Mouse (Mus musculus): ENCODE data around the gene Cmss1.
A peak's percentile ranks its signal among the peaks of the same experiment; 100 is the strongest.

Cmss1 gene

DNA sequence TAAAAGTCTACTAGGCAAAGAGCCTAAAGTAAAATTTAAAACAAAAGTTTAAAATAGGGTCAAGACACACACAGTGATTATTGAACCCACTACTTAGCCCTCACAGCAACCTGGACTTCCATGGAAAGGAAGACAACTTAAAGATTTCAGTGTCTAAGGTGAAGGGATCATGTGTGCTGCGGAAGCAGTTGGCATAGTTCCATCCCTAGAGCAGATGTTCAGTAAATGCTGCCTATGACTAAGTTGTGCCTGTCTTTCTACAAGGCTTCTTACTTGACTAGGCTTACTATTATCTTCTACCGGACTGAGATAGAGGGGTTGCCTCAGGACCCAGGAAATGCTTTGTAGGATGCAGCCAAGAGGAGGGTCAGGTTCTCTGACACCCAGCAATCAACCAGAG is 50.4 kb downstream of the Cmss1 start:
- DNase-seq, result no peak

DNA sequence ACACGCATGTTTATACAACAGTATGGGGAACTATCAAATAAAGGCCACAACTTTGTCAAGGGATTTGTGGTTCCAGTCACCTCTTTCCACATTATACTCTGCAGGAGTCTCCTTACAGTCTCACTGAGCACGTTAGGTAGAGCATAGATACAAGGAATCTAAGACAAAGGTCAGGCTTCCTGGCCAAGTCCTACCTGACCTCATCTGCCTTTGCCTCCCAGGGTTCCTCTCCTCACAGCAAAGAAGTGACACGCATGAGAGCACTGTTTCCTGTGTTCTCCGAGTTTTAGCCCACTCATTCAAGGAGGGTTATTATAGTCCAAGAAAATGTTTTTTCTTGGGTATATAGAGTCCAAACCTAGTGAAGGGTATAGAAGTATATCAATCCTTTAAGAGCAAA is 51.0 kb downstream of the Cmss1 start:
- DNase-seq, result no peak

DNA sequence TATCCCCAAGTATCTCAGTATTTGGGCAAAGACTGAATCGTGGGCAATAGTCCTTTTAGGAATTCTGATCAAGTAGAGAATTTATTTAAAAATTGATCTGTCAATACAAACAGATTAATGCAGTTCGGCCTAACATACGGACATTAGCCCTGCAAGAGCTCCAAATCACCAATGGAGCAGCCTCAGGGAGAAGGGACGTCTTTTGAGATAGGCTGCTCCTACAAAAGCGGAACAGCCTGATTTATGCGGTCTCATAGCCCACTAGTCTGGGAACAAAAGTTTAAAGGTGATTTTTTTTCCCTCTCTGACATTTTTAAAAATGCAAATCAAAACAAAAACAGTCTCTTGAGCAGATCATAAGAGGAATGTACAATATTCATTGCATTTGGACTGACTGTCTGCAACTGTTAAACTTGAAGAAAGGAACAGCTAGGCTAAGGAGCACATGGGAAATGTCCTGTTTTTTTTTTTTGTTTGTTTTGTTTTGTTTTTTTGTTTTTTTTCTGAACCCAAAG is 51.7 kb downstream of the Cmss1 start:
- DNase-seq, result peak; percentile 57

DNA sequence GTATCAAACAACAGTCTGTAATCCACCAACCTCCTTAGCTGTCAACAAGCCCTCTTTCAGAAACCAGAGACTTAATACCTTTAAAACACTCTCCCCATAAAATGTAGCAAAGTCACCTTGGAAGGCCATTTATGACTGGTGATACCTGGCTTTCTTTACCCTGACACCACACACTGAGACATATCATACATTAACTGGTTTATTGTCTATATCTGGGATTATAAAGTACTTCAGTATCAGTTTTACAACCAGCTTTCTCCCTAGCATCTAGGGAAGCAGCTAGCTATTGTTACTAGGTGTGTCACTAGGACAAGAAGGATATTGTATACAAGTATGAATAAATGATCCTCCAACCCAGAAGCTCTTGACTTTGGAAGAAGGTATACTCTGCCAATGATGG is 53.4 kb downstream of the Cmss1 start:
- no peak for DNase-seq

DNA sequence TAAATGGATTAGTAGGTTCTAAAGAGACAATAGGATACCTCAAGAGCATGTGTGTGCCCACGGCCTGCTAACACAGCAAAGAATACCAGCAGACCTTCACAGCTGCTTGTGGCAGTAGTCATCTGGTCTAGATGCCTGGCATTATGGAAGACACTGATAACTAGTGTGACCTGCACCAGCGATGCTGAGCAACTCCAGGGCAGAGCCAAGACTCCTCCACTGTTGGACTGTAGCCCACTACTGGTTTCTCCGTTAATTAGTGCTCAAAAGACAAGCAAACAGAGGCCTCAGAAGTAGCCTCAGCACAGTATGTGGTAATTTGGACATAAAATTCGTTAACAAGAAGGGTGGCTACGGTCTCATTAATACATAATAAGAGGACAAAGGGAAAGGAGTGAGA is 54.0 kb downstream of the Cmss1 start:
- no peak for DNase-seq

DNA sequence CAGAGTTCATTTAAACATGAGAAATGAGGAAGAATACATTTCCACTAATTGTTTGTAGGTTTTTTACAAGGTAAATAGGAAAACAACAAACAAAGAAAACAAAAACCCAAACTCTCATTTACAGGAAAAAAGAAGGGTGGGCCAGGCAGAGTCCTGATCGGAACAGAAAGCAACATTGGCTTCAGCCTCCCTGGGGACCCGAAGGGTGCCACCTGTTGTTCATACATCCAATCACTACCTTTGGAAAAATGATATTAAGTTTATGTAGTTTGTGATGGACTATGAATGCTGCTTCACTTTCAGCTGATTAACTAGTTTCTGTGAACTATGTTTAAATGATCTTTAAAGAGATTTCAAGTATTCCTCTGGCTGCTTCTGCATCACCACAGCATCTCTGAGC is 55.0 kb downstream of the Cmss1 start:
- no peak for DNase-seq

DNA sequence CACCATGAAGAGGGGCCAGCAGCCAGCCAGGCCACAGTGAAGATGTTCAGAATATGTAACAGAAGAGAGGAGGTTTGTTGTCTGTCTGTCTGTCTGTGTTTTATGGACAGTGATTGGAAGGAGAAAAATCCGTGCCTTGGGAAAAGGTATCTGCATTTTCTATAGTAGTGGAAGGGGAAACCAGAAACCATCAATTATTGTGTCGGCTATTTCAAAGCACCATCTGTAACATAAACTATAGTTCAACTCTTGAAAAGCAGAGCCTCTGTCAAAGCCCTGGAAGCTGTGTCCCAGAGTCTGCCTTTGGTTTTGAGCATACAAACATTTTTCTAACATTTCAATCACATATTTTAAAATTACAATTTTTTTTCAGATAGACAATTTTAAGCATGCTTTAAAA is 55.8 kb downstream of the Cmss1 start:
- DNase-seq, result no peak

DNA sequence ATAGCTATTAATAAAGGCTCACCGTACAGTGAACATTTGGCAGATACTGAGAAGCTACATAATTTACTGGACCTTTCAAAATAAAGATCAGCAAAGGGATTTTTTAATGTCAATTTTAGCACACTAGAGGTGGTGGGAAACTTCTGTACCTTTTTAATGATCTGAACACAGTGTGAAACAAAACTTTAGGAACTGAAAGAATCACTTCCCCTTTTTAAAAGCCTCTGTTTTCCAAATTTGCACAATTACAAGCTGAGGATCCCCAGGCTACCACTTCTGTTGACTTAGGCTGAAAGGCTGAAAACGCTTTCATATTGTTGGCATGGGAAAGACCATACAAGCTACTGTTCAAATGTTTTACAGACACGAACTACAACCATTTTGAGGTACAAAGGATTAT is 56.6 kb downstream of the Cmss1 start:
- DNase-seq, result no peak

DNA sequence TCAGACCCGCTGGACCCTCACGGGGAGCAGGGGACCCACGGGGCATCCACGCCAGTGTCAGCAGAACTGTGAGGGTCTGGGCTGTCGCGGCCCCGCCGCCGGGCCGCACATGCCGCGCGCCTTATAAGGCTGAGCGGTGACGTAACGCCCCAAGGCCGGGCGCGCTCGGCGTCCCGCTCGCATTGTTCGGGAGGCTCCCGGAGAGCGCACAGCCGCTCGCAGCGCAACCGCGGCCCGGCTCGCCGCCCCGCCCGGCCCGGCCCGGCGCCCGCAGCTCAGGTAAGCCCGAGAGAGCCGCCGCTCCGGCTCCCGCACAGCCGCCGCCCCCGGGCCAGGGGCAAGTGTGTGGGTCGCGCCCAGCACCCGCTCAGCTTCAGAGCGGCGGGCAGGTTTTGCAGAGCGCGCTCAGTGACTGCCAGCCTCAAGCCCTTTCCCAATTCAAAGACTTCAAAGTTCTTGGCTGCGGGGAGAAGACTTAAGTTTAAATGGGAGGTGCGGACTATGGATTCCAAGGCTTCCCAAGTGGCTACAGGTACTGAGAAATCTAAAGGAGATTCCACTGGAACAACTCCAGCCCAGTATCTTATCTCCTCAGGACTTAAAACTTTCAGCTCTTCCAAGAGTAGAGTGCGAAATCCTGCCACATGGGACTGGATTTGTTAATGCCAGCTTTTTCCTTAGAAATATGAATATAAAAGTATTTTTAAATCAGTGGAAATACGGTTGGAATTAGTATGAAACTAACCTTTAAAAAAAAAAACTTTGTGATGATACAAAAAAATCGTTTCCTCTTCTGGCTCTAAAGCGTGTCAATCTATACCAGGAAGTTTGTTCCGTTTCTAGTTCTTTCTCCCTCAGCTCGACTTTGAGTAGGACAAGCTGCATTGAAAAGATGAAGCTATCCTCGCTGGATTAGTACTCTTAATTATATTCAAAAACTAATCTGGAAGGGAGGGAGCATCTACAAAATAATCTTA is 57.3 kb downstream of the Cmss1 start:
- DNase-seq, result peak; percentile 87

DNA sequence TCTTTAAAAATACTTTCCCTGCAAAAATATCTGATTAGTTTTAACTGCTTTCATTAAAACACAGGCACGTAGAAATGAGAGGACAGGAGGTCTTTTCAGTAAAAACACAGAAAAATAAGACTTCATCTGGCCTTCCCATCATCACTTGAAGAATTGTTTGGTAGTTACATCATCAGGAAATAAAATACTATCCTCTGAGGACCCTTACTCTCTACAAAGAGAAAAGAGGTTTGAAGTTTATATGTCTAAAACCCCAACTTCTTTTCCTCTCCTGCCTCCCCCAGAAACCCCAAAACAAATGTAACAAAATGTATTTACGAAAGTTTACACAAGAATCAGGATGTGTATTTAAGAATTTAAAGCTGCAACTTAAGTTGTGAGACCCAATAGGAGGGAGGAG is 58.1 kb downstream of the Cmss1 start:
- no peak for DNase-seq

DNA sequence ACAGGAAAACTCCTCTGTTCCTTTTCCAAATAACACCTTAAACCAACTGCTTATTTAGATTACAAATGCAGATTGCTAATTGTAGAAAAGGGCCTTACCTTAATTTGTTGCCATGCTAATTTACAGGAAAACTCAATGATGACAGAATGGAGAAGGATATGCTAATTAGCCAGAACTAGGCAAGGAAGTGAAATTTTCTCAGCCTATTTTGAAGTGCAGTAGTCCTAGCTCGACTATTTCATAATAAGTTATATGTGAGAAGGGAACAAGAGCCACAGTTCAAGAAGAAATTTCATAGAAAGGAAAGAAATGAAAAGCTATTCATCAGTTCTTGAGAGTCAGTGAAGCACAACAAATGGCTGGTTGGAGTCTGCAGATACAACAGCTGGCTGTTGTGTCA is 60.3 kb downstream of the Cmss1 start:
- no peak for DNase-seq

DNA sequence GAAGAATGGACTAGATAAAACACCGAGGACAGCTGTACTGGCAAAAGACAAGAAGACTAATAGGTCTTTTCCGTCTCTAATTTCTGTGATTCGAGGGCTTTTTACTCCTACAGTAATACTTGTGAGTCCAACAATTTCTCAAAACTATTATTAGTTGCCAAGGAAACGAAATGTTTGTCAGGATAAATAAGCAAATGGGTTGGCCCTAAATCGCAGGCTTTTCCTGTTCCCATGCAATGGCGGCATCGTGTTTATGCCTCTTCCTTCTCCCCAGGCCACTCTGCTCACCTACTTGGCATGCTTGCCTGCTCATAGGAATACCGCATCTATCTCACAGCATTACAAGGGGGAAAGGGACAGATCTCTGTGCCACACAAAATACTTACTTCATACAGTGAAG is 62.2 kb downstream of the Cmss1 start:
- no peak for DNase-seq

DNA sequence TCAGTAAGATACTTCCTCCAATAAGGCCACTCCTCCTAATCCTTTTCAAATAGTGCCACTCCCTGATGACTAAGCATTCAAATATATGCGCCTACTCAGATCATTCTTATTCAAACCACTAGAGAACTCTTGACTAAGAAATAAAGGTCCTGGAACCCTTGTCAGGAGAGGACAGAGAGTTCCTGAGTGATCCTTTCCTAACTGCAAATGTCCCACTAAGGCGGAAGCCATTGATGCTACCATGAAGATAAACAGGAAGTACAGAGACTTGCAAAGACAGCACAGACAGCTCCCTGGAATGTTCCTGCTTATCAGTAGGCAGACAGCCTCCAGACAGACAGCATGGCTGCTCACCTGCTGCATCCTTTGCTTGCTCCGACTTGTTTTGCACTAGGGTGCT is 63.4 kb downstream of the Cmss1 start:
- DNase-seq, result no peak

DNA sequence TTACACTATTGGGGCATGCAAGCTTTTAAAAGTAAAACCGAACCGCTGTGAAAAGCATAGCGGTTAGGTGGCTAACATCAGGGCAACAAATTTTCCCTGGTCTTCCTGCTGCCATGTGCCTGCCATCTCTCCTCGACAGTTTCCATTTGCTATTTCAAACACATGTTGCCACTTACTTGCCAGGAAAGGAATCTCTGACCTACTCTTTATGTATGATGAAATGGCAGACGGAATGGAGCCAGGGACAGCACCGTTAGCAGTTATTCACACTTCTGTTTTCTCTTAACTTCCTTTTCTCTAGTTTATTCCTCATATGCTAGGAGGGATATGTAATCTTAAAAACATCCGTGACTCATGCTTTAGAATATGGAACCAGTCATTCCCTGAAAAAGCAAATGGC is 70.2 kb downstream of the Cmss1 start:
- no peak for DNase-seq

DNA sequence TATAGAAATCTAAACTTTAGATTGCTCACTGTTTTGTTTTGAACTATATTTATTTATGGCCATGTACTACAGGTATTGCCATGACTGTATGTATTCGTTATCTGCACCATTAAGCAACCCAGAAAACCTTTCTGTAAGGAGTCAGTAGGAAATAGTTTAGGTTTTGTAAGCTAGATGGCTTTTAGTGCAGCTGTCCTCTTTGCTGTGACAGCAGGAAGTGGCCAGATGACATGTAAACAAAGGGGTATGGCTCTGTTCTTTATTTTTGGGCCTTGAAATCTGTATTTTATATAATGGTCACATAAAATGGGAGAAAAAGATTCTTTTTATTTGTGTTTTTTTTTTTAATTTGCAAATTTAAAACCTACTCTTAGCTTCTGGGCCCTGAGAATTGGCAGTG is 71.9 kb downstream of the Cmss1 start:
- DNase-seq, result no peak

DNA sequence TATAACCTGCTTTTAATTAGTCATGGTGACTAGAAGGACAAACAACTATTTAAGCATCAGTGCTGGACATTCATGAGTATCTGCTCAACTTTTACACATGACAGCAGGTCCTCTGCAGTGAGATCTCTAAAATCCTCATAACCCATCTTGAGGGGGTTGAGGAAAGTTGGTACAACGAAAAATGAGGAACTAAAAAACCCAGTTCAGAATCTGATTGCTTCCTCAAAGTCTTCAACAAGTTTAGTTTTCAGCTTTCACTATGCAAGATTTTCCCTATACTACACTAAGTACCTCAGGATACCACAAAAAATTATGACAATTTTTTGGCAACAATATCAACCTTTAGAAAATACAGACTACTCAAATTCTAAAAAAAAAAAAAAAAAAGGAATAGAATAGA is 72.3 kb downstream of the Cmss1 start:
- DNase-seq, result no peak

DNA sequence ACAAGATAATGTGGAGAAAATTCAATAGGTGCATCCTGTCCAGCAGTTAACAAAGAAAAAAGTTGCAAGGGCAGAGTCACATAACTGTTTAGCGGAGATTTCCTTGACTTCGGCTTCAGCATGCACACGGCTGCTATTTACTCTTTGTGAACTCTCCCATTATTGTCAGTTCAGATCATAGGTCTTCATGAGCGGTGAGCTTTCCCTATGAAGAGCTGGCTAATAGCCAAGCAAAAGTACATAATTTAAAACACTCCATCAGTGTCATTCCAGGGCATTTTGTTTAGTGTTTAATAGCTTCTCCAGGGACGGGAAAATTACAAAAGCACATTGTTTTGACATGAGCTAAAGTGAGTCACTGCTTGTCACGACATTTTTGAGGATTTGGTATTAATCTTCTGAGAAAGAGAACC is 74.6 kb downstream of the Cmss1 start:
- no peak for DNase-seq

DNA sequence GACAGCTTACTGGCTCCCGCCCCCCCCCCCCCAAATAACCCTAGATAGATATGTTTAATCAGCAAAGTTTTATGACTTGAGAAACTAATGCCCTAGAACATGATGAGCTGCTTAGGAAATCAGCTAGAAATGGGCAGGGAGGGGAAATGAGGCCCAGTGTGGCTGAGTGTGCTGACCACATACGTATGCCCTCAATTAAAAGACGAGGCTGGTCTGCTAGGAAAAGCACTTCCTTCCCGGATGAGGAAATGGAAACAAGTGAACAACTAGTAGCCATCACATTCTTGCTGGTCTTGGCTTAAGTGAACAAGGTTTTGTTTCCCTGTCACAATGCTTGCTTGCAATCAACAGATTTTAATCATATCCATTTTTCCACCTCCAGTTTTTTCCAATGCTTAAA is 76.1 kb downstream of the Cmss1 start:
- no peak for DNase-seq

DNA sequence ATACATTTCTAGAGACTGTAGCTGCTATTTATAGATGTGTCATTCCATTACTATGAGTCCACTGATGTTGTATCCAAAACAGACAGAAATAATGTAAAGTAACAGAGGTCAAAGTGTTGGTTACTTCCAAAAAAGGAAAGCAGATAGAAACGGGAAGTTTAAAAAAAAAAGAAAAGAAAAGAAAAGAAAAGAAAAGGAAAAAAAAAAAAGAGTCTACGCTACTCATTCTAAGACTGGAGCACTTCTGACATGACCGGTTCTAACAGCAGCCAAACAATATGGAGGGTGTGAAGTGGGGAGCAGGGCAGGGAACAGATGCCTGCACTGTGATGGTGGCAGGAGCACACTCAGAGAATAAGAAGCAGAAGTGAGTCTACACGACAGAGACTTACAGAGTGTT is 78.2 kb downstream of the Cmss1 start:
- DNase-seq, result no peak

DNA sequence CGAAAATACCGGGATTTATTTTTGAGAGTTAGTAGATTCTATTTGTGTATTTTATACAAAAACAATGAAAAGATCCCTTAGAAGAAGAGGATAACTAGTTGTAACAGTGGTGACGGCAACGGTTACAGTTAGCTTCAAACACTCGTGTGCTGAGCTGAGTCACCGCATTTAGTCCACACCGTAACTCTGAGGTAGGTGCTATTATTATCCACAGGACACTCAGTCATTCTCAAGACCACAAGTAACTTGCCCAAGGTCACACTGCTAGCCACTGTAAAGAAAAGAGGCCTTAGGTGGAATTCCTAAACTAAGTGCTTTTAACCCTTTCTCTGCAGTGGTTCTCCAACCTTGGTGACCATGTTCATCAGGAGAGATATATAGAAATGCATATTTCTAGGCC is 79.8 kb downstream of the Cmss1 start:
- no peak for DNase-seq

DNA sequence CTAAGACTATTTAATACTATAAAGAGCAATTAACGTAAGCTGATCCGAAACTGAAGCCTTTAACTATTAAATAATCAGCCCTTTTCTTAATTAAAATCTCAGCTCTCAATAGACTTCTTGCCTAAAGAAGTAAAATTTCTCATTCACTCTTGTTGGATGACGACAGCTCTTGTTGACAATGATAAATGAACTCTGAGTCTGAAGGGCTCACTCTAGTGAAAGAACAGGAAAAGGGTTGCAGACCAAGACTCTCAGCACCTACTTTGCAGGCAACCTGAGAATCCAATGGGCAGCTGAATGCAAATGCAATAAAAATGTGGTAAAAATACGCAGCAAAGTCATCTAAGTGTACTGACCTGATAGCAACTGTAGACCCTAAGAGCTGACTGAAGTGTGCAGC is 81.2 kb downstream of the Cmss1 start:
- DNase-seq, result no peak

DNA sequence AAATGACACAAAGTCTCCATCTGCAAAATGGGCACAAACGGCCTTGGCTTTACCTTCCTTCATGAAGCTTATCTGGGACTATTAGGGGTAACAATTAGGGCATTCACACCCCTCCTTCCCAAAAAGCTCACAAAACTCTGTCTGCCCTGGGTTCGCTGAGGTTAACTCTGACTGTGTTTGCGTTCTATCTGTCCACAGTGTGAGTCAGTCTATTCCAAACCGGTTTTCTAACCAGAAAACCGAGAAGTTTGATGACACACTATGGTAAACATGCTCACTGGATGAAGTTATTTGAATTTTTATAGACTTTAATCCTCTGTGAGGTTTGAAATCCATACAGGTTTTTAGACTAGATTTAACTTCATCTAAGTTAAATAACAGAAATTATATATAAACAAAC is 81.6 kb downstream of the Cmss1 start:
- DNase-seq, result no peak

DNA sequence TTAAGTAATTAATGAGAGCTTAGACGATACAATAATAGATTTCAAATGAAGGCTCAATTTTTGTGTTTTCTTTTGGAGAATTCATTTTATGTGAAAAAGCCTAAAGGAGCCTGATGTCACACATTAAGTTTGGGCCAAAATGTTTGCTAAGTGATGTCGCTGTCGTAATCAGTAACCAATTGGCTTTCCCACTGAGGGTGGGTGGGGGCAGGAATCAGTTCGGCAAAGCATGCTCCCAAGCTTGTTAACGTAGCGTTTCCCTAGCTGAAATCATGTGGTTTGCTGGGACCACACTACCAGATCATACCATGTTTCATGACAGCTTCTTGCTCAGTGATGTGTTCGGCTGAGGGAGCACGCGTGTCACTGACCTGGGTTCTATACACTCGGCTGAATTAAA is 91.0 kb downstream of the Cmss1 start:
- DNase-seq, result no peak

DNA sequence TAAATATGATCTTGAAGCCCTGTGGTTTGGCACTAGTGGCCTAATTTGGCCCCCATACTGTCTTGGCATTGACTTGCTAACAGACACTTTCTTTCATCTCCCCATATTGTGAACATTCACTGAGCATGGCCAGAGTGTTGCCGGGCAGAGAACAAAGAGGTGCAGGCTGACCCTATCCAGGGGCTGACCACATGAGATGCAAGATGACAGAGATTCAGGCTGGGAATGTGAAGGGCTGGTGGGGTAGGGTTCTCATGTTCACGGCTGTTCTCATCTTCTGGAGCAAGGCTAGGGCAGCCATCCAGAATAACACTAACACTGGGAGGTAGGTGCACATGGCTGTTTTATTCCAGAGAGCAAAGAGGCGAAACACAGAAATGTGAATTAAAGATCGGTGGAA is 92.3 kb downstream of the Cmss1 start:
- no peak for DNase-seq

DNA sequence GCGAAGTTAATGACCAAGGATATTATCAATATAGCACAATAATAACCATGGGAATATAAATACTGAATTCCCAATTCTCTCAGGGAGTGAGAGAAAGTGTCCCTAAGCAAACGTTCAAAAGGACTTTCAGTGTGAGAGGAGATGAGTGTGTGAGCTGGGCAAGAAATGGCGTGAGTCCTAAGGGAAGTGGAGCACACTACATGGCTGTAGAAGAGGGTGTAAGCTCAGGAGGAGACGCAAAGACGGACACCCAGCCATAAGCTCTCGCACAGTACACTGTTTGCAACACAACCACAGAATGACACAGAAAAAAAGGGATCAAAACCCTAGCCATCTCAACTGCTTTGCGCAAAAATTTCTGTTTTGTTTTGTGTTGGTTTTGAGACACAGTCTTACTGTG is 93.1 kb downstream of the Cmss1 start:
- DNase-seq, result no peak

Data from kidney, postnatal 14 days (tissue).